Mouse (Mus musculus): Measurements from ENCODE around the gene Cdk5r1. TPM values are rescaled to one million over a fixed set of nuclear protein-coding genes. Genes with fewer than 3 reads are reported as not detected.

Cdk5r1 gene
- polyA plus RNA-seq (2017; shearing (Covaris generic)): under 1 TPM; 0.39 to 0.83 TPM

GRCm38 (mm10) chr11:80476222-80477189 is at the start of gene Cdk5r1:
Gene Cdk5r1 (plus strand): TSS chr11:80477023.

GRCm38 (mm10) chr11:80428381-80429008 is 48.3 kb upstream of the Cdk5r1 start, which contains the start of gene Psmd11:
Gene Psmd11 (plus strand): TSS chr11:80428615.

Other genes starting within 250 kb of the Cdk5r1 start
- gene Rhbdl3, start 176.1 kb upstream of the Cdk5r1 start, polyA plus RNA-seq (2017; shearing (Covaris generic)): 1 to 10 TPM; 6.8 to 7.0 TPM
- 10 to 100 TPM; 14.7 to 15.9 TPM for gene 5730455P16Rik, start 99.0 kb upstream of the Cdk5r1 start, polyA plus RNA-seq (2017; shearing (Covaris generic))
- 100 to 1,000 TPM; 206 to 212 TPM for gene Zfp207, start 93.7 kb upstream of the Cdk5r1 start, polyA plus RNA-seq (2017; shearing (Covaris generic))
- gene Psmd11, start 48.4 kb upstream of the Cdk5r1 start, polyA plus RNA-seq (2017; shearing (Covaris generic)): 100 to 1,000 TPM; 129 to 133 TPM